Mouse (Mus musculus): ENCODE measurements around the gene Egf.

Gene Egf

GRCm38 (mm10) chr3:129650931-129651330 is 104.2 kb downstream of the Egf start:
- no peak for DNase-seq (ENCODE audit: low spot score in 2 of 2)

DNA sequence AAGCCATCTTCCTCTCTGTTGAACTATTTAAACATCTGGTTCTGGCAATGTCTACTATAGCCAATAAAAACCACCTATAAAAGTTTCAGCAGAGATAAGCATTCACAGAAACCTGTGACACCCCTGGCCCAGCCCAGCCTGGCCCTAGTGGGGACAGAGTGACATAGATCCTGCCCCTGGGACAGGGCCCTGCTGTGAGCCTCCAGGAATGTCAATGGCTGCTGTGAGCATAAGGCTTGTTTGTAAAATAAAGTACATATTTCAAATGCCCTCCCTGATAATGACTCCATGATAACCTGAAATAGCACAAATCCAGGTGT is 104.9 kb downstream of the Egf start:
- DNase-seq (ENCODE audit: low spot score in 2 of 2): no peak

- DNase-seq (ENCODE audit: low spot score in 2 of 2): no peak
Observed at GRCm38 (mm10) chr3:129649586-129650292, 105.4 kb downstream of the Egf start.

- no peak for DNase-seq (ENCODE audit: low spot score in 2 of 2)
Observed at GRCm38 (mm10) chr3:129648598-129648997, 106.5 kb downstream of the Egf start.

GRCm38 (mm10) chr3:129647312-129647711 is 107.8 kb downstream of the Egf start:
- no peak for DNase-seq (ENCODE audit: low spot score in 2 of 2)

DNA sequence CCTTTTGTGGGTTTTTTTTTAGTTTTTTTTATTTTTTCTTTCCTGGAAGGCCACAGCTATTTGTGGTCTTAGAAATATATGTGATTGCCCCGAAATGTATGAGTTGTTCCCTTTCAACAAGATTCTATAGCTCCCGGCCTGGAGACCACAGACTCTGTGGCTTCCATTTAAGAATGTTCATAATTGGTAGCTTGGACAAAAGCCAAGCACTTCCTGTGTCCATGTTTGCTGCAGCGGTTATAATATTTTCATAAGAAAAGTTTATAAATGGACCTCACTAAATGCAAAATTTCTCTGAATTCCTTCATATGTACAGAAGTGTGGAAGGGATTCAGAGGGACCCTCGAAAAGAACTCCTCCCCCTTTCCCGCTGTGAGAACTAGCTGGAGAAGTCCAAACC is 108.3 kb downstream of the Egf start:
- no peak for DNase-seq (ENCODE audit: low spot score in 2 of 2)

DNA sequence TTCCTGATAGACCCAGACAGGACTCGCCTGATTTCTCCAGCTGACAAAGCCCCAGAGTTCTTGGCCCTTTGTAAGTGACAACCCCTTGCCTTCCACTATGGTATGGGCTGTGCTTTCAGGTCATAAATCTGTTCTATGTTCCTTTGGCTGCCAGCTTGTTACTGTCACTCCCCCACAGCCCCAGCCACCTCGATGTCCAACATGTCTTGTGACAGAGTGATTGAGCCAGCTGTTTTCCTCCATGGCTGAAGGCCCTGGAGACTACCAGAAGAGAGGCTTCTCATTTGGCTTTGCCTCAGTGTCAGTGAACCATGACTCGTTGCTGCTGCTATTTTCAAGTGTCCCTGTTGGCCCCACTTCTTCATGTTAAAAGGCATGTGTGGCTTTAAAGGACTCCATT is 109.7 kb downstream of the Egf start:
- no peak for DNase-seq (ENCODE audit: low spot score in 2 of 2)

DNA sequence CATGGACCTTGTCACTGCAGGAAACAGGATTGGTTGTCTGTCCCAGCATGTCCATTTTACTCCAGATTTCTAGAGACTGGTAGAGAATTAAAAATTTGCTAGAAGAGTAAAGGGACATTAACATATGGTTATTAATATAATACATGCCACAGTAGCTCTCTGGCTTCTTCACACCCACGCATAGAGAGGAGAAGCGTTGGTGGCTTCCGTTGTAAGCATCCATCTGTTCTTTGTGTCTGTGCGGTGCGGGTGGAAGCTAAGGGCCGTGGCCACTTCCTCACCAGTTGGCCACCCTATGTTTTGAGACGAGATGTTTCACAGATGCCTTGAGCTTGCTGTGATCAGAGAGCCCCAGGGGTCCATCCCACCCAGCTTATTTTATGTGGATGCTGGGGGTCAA is 113.5 kb downstream of the Egf start:
- no peak for DNase-seq (ENCODE audit: low spot score in 2 of 2)

DNA sequence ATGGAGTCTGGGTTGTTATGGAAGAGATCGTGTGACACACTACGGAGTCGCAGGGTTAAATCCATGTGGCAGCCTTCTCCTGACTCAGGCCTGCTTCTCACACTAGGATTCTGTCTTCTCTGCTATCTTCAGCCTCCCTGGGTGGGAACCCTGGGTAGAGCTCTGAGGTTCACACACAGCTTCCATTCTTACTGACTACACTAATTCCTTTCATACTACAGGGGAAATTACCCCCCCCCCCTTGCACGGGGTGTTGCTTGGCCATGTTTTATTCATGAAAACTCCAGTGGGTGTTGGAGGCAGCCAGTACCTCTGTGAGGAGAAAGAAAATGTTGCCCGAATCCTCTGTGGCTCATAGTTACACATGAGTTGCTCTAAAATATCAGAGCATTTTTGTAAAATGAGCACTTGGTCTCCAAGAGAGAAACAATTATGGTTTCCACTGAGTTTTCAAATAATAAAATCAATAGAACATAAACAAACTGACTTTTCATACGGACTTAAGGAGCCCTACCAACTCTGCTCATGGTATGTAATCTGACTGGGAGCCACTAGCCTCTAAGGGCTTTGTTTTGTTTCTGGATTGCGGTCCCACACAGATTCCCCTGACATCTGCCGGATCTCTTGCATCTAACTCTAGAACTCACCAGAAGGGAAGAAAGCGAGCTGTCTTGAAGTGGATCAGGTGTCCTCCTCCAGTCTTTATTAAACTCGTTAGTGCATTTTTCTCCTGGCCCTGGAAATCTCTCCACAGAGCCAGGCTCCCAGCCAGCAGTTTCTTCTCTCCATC is 114.7 kb downstream of the Egf start:
- DNase-seq (ENCODE audit: low spot score in 2 of 2): no peak

- DNase-seq (ENCODE audit: low spot score in 2 of 2): no peak
Observed at GRCm38 (mm10) chr3:129639701-129640100, 115.4 kb downstream of the Egf start.

DNA sequence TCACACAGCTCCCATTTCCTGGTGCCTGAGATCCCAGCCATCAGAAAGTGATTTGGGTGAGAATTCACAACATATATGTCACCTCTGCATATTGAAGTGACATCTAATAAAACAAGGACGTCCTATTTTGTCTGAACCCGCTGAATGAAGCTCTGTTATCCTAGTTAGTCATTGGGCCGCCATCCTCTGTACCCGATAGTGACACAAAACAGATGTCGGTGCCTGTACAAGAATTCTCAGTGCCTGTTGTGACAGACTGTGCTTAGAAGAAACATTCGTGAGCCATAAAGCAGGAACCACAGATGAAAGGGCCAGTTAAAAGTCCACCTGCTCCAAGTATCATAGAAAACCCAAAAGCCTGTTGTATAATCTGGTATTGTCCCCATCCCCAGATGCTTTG is 117.7 kb downstream of the Egf start:
- no peak for DNase-seq (ENCODE audit: low spot score in 2 of 2)

DNA sequence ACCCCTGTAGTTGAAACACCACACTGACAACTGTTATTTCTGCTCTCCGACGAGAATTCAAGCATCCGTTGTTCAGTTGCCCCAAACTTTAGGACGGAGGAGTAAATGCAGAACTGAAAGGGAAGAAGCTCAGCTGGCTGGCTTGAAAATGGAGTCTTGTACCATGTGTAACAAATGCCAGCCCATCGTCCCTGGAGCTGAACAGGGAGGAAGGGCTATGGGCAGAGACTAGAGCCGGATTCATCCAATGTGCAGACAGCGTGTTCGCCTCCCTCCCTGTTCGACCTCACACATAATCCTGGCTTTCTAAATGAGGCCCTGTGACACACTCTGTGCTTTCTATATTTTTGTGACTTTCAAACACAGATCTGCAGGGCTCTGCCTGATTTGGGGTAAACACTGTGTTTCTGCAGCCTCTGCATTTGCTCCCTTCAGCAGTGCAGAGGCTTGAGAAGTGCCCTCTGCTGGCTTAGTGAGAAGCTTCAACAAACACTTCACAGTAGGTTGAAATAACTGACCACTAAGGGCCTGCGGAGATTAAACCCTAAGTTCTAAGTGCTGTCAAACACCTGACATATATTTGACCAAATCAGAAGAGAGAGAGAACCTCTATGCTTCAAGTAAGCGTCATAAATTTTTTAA is 120.7 kb downstream of the Egf start:
- DNase-seq (ENCODE audit: low spot score in 2 of 2): no peak

GRCm38 (mm10) chr3:129633518-129633917 is 121.6 kb downstream of the Egf start:
- no peak for DNase-seq (ENCODE audit: low spot score in 2 of 2)

- DNase-seq (ENCODE audit: low spot score in 2 of 2): no peak
Observed at GRCm38 (mm10) chr3:129631857-129632256, 123.3 kb downstream of the Egf start.

GRCm38 (mm10) chr3:129631018-129631417 is 124.1 kb downstream of the Egf start:
- no peak for DNase-seq (ENCODE audit: low spot score in 2 of 2)

Measured in spleen, postnatal 14 days (tissue).